22 mouse cellular contexts compared by ENCODE assay signal in genomic region chr17:93379789-93380398, GRCm38 (mm10).
DNase-seq lines count a peak whose midpoint lies in the region; TF ChIP-seq lines count a peak whose summit lies in the region.
"Had no signal": no experiment of that assay in that cellular context is flagged by ENCODE, and none has a peak within 500 bp of the region (broad histone marks: within the 10 kb centered on the region; RNA-seq: fewer than 3 reads in every experiment).

No protein-coding gene starts in this region.

- H3K27me3 ChIP-seq in myocyte (ENCODE audit: control insufficient read depth, insufficient read depth, insufficient read length): no peaks in the 10 kb centered on the region
- H3K27me3 ChIP-seq: embryonic facial prominence, embryonic 12.5 days; forebrain, embryonic 15.5 days; heart, embryonic 15.5 days; midbrain, embryonic 13.5 days had no signal

- H3K36me3 ChIP-seq in myocyte (ENCODE audit: control insufficient read depth, insufficient read depth): no peaks in the 10 kb centered on the region
- H3K36me3 ChIP-seq: embryonic facial prominence, embryonic 12.5 days; forebrain, embryonic 15.5 days; heart, embryonic 15.5 days; limb, embryonic 10.5 days; midbrain, embryonic 13.5 days had no signal

- no peak overlapping the region for H3ac ChIP-seq in myocyte (ENCODE audit: control insufficient read depth, insufficient read length)

- no peak overlapping the region for H3K4me3 ChIP-seq in myocyte
- H3K4me3 ChIP-seq: embryonic facial prominence, embryonic 12.5 days; forebrain, embryonic 15.5 days; heart, embryonic 15.5 days; left cerebral cortex, adult 2 months; limb, embryonic 10.5 days; midbrain, embryonic 13.5 days had no signal

- no peaks in the 10 kb centered on the region for H3K79me2 ChIP-seq in myocyte (ENCODE audit: control insufficient read depth, insufficient read depth)

- no peak for TF ChIP-seq POLR2A in myocyte (IDR thresholded peaks at IDR 0.05; ENCODE audit: insufficient read length, low read depth)

- peak; percentile 2 to 8 for DNase-seq in cerebellum, postnatal 10 days
- DNase-seq in cerebellum, adult 8-10 months: no peak
- DNase-seq in NIH3T3 (ENCODE audit: low read depth): peak; percentile 80
- peak; percentile 63 for DNase-seq in adrenal gland, postnatal 14 days
- no peak for DNase-seq in layer of hippocampus, adult 18-20 months (ENCODE audit: low spot score in 2 of 2)
- DNase-seq in urinary bladder, postnatal 36 days (ENCODE audit: low spot score in 2 of 2): no peak
- DNase-seq: B cell, adult 2 months; cerebellum, adult 9-10 months; gastrocnemius, postnatal 14 days; heart, postnatal 4 days; kidney, adult 2 months; kidney, postnatal 14 days; layer of hippocampus, adult 9-11 months; liver, postnatal 0 days; lung, postnatal 10 days had no signal

- peak overlapping the region; percentile 52 for H3K4me2 ChIP-seq in myocyte (ENCODE audit: low read depth)
- H3K4me2 ChIP-seq: embryonic facial prominence, embryonic 12.5 days; forebrain, embryonic 15.5 days; heart, embryonic 15.5 days; midbrain, embryonic 13.5 days had no signal

TF ChIP-seq in myocyte, 11 proteins besides CTCF, POLR2A, EP300 and RAD21:
- TF ChIP-seq POLR2AphosphoS2 (IDR thresholded peaks at IDR 0.05; ENCODE audit: insufficient read length, low read depth) (no peak), SRF (IDR thresholded peaks at IDR 0.05; ENCODE audit: control insufficient read depth, insufficient read length, low read depth) (no peak), USF1 (IDR thresholded peaks at IDR 0.05; ENCODE audit: low read depth) (peak; percentile 81)

Comparison
In these comparisons a context has a peak if more than half of its experiments do, and no peak if none do; other contexts are left out.
1. DNase-seq: peak in cerebellum, postnatal 10 days (2 of 2), NIH3T3 (single experiment) and adrenal gland, postnatal 14 days (single experiment); none in cerebellum, adult 8-10 months (single experiment), layer of hippocampus, adult 18-20 months (0 of 2) and urinary bladder, postnatal 36 days (0 of 2).